Mouse (Mus musculus) heart, embryonic 16.5 days (tissue): ENCODE measurements around the gene Ankrd11. TPM values are rescaled to one million over a fixed set of nuclear protein-coding genes. Genes with fewer than 3 reads are reported as not detected.

Experiments used
- ATAC-seq: fragments of 200-750 bp; cut with Nextera tagmentation; replicated peaks from 2 replicates; pipeline ENCODE4 v1.8.0; 2017; ENCODE audit warnings: moderate number of reproducible peaks; ENCODE audit not compliant: insufficient read depth, low FRiP score; ENCODE audit errors: extremely low read depth
- H3K27ac ChIP-seq: fragments of 300-500 bp; sonication (generic); 2 replicates; pipeline ENCODE4 v1.5.1; 2014; ENCODE audit warnings: mild to moderate bottlenecking, low read length, control low read depth, moderate library complexity
- H3K27me3 ChIP-seq: fragments of 300-500 bp; sonication (generic); 2 replicates; pipeline ENCODE4 v1.6.1; 2014; ENCODE audit warnings: low read length, mixed read lengths; ENCODE audit not compliant: control insufficient read depth, insufficient read depth
- H3K36me3 ChIP-seq: fragments of 300-500 bp; sonication (generic); 2 replicates; pipeline ENCODE4 v1.6.1; 2014; ENCODE audit not compliant: control insufficient read depth, insufficient read depth
- H3K4me1 ChIP-seq: fragments of 300-500 bp; sonication (generic); 2 replicates; pipeline ENCODE4 v1.6.1; 2014; ENCODE audit warnings: low read length, mixed read lengths; ENCODE audit not compliant: control insufficient read depth, insufficient read depth
- H3K4me2 ChIP-seq: fragments of 300-500 bp; sonication (generic); 2 replicates; pipeline ENCODE4 v1.6.1; 2014; ENCODE audit warnings: low read depth, mild to moderate bottlenecking, control low read depth, low read length
- H3K4me3 ChIP-seq: fragments of 300-500 bp; sonication (generic); 2 replicates; pipeline ENCODE4 v1.5.1; 2014; ENCODE audit warnings: mild to moderate bottlenecking, control low read depth, low read length
- H3K9ac ChIP-seq: fragments of 300-500 bp; sonication (generic); 2 replicates; pipeline ENCODE4 v1.6.1; 2014; ENCODE audit warnings: low read length, control low read depth
- H3K9me3 ChIP-seq: fragments of 300-500 bp; sonication (generic); replicated peaks from 2 replicates; pipeline ENCODE4 v1.6.1; 2016; ENCODE audit warnings: low read length; ENCODE audit not compliant: control insufficient read depth
- WGBS: fragments of 180-500 bp; shearing (Covaris S2); extraction: QIAGEN DNeasy Blood & Tissue Kit; methylation state at CpG from one replicate; pipeline ENCODE4 v1.1.7; 2014; 5-methylcytosine and 5-hydroxymethylcytosine counted together
- polyA plus RNA-seq: library from polyadenylated mRNA; unstranded; fragments of >200 nt; fragmentation: Nextera tagmentation; extraction: Ambion mirVana; gene quantifications from 2 replicates; pipeline ENCODE4 v1.2.1, GENCODE M21; 2015

The Ankrd11 gene
- polyA plus RNA-seq, 1 experiment from 2014 or later: 17.6 TPM

- Histone ChIP-seq H3K4me1 (peaks cover 47% of the 10 kb centered on the region), H3K4me2 (no peak overlapping the region), H3K4me3 (no peak overlapping the region), H3K9me3 (no peaks in the 10 kb centered on the region), H3K36me3 (no peaks in the 10 kb centered on the region), H3K27me3 (no peaks in the 10 kb centered on the region), H3K27ac (no peak overlapping the region), H3K9ac (no peak overlapping the region)
- ATAC-seq: no peak
- WGBS: 43% methylated on average over 3 of the region's 3 CpGs
These were observed 36.7 kb downstream of the Ankrd11 start for GRCm38 (mm10) chr8:123005328-123005727.

DNA sequence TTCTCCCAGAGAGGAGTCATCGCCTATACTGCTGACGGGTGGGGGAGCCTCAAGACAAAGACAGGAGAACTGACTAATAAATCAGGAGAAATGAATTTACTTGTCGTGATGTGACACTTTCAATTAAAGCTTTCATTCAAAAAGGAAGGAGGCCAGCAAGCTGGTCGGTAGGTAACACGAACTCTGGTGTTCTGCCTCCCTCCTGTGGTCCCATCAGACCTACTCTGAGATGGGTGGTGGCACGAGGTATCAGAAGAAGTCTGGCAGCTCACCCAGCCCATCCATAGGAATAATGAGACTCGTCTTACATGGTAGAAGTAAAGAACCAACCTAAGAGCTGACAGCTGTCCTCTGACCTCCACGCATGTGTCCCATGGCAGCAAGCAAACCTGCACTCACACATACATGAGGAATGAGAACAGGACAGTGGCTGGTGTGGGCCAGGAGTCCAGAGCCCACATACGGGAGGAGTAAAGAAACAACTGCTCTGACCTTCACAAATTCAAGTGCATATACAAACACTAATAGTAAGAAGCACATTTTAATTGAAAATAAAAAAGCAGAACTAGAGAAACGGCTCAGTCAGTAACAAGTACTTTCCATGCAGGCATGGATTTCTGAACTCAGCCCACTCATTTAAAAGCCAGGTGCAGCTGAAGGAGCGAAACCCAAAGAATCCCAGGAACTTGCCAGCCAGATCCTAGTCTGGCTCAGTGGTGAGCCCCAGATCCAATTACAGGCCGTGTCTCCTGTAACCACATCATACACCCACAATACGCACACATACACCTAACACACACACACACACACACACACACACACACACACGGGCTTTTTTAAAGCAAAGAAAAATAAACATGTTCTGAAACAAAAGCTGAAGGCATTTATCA is 37.8 kb downstream of the Ankrd11 start:
- H3K27ac ChIP-seq: peak overlapping the region; percentile 36
- WGBS: 49% methylated on average over 14 of the region's 14 CpGs
- no peaks in the 10 kb centered on the region for H3K9me3 ChIP-seq
- H3K36me3 ChIP-seq: no peaks in the 10 kb centered on the region
- H3K27me3 ChIP-seq: no peaks in the 10 kb centered on the region
- no peak overlapping the region for H3K9ac ChIP-seq
- no peak overlapping the region for H3K4me3 ChIP-seq
- H3K4me2 ChIP-seq: no peak overlapping the region
- H3K4me1 ChIP-seq: peaks cover 44% of the 10 kb centered on the region
- no peak for ATAC-seq

GRCm38 (mm10) chr8:123000311-123000710 is 41.8 kb downstream of the Ankrd11 start:
- peak; percentile 33; the same call in 1 of the 2 replicates for ATAC-seq
- 0 out of 2 replicates have a peak overlapping the region, but pooled peaks have one; percentile 10 for H3K27ac ChIP-seq
- no peaks in the 10 kb centered on the region for H3K36me3 ChIP-seq
- peaks cover 36% of the 10 kb centered on the region for H3K4me1 ChIP-seq
- H3K4me2 ChIP-seq: no peak overlapping the region
- H3K9me3 ChIP-seq: no peaks in the 10 kb centered on the region
- H3K4me3 ChIP-seq: no peak overlapping the region
- no peaks in the 10 kb centered on the region for H3K27me3 ChIP-seq
- WGBS: 54% methylated on average over 2 of the region's 2 CpGs
- H3K9ac ChIP-seq: no peak overlapping the region

GRCm38 (mm10) chr8:122997963-122998362 is 44.1 kb downstream of the Ankrd11 start:
- 39% methylated on average over 4 of the region's 4 CpGs for WGBS
- H3K9ac ChIP-seq: peak overlapping the region; percentile 25; the same call in 1 of the 2 replicates

GRCm38 (mm10) chr8:122993740-122994139 is 48.3 kb downstream of the Ankrd11 start:
- H3K4me2 ChIP-seq: no peak overlapping the region
- H3K9me3 ChIP-seq: no peaks in the 10 kb centered on the region
- H3K9ac ChIP-seq: no peak overlapping the region
- no peak for ATAC-seq
- 39% methylated on average over 5 of the region's 5 CpGs for WGBS
- no peaks in the 10 kb centered on the region for H3K36me3 ChIP-seq
- no peak overlapping the region for H3K4me3 ChIP-seq
- peaks cover 41% of the 10 kb centered on the region for H3K4me1 ChIP-seq
- H3K27me3 ChIP-seq: no peaks in the 10 kb centered on the region
- no peak overlapping the region for H3K27ac ChIP-seq

More at GRCm38 (mm10) chr8:122997963-122998362, 44.1 kb downstream of the Ankrd11 start:
- no peaks in the 10 kb centered on the region for H3K36me3 ChIP-seq
- peak overlapping the region; percentile 26 for H3K27ac ChIP-seq
- H3K4me2 ChIP-seq: no peak overlapping the region
- H3K27me3 ChIP-seq: no peaks in the 10 kb centered on the region
- ATAC-seq: no peak
- no peaks in the 10 kb centered on the region for H3K9me3 ChIP-seq
- H3K4me3 ChIP-seq: no peak overlapping the region
- H3K4me1 ChIP-seq: peaks cover 31% of the 10 kb centered on the region

- peaks cover 36% of the 10 kb centered on the region for H3K4me1 ChIP-seq
These were observed 49.0 kb downstream of the Ankrd11 start for GRCm38 (mm10) chr8:122993031-122993430.

GRCm38 (mm10) chr8:122992296-122992695 is 49.8 kb downstream of the Ankrd11 start:
- Histone ChIP-seq H3K36me3 (no peaks in the 10 kb centered on the region), H3K27ac (no peak overlapping the region), H3K27me3 (no peaks in the 10 kb centered on the region), H3K4me1 (peaks cover 38% of the 10 kb centered on the region), H3K4me2 (no peak overlapping the region), H3K9me3 (no peaks in the 10 kb centered on the region), H3K9ac (no peak overlapping the region), H3K4me3 (no peak overlapping the region)
- WGBS: 55% methylated on average over 2 of the region's 2 CpGs
- no peak for ATAC-seq

More at GRCm38 (mm10) chr8:122993031-122993430, 49.0 kb downstream of the Ankrd11 start:
- 66% methylated on average over 3 of the region's 3 CpGs for WGBS
- Histone ChIP-seq H3K27me3 (no peaks in the 10 kb centered on the region), H3K9me3 (no peaks in the 10 kb centered on the region), H3K4me3 (no peak overlapping the region), H3K27ac (no peak overlapping the region), H3K9ac (no peak overlapping the region), H3K36me3 (no peaks in the 10 kb centered on the region), H3K4me2 (no peak overlapping the region)
- no peak for ATAC-seq

GRCm38 (mm10) chr8:122991368-122991767 is 50.7 kb downstream of the Ankrd11 start:
- WGBS: 80% methylated on average over 5 of the region's 5 CpGs
- H3K36me3 ChIP-seq: no peaks in the 10 kb centered on the region
- no peak overlapping the region for H3K4me2 ChIP-seq
- H3K9ac ChIP-seq: no peak overlapping the region
- no peaks in the 10 kb centered on the region for H3K27me3 ChIP-seq
- ATAC-seq: no peak
- H3K4me3 ChIP-seq: no peak overlapping the region
- H3K4me1 ChIP-seq: peaks cover 40% of the 10 kb centered on the region
- H3K9me3 ChIP-seq: no peaks in the 10 kb centered on the region
- no peak overlapping the region for H3K27ac ChIP-seq

GRCm38 (mm10) chr8:122989976-122990375 is 52.1 kb downstream of the Ankrd11 start:
- H3K4me3 ChIP-seq: no peak overlapping the region
- 82% methylated on average over 2 of the region's 2 CpGs for WGBS
- H3K9me3 ChIP-seq: no peaks in the 10 kb centered on the region
- no peaks in the 10 kb centered on the region for H3K27me3 ChIP-seq
- no peak for ATAC-seq
- H3K4me2 ChIP-seq: no peak overlapping the region
- no peak overlapping the region for H3K27ac ChIP-seq
- H3K9ac ChIP-seq: no peak overlapping the region
- peaks cover 44% of the 10 kb centered on the region for H3K4me1 ChIP-seq
- no peaks in the 10 kb centered on the region for H3K36me3 ChIP-seq
